Mouse (Mus musculus): ENCODE data around the gene Gm20931. TPM values are rescaled to one million over a fixed set of nuclear protein-coding genes. Genes with fewer than 3 reads are reported as not detected.
"Not testable (repeated sequence)": the region's sequence is repeated elsewhere in the genome, so short reads cannot be mapped to it uniquely, and the experiment has no call there.

The Gm20931 gene
- not detected in 2 replicates for polyA plus RNA-seq (2014; fragmentation: Nextera tagmentation; extraction: Ambion mirVana)

DNA sequence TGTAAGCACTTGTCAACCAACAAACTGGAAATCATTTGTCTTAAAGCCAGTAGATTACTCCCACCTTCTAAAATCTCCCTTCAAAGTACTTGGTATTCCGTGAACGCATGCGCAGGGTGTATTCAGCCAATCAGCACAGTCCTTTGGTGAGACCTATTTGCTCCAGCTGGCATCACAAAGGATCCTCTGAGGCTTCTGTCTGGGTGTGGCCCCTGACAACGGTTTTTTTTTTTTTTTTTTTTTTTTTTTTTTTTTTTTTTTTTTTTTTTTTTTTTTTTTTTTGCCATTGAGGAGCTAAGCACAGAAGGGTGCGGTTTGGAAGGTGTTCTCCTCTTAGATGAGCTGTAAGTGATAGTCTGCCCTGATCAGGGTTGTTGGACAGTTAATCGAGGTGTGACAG is at the start of gene Gm20931:
TSS of gene Gm20931 (plus strand) at position 301 of the 400 bp plus-strand sequence.
- not testable (repeated sequence) for H3K27me3 ChIP-seq (ENCODE audit: control insufficient read depth, insufficient read depth, low read length); H3K9ac ChIP-seq (ENCODE audit: low read length); H3K9me3 ChIP-seq (ENCODE audit: control insufficient read depth, low read length); DNase-seq (ENCODE audit: low spot score); H3K27ac ChIP-seq (ENCODE audit: low read depth, low read length); H3K36me3 ChIP-seq (ENCODE audit: control insufficient read depth, insufficient read depth, low read length); H3K4me3 ChIP-seq (ENCODE audit: low read depth, low read length); ATAC-seq (ENCODE audit: insufficient read depth, low FRiP score, low TSS enrichment); H3K4me1 ChIP-seq (ENCODE audit: control insufficient read depth, insufficient read depth, low read length); H3K4me2 ChIP-seq (ENCODE audit: low read depth)
- no CpG with 5 or more reads among the region's 6 CpGs for WGBS

All from neural tube, embryonic 11.5 days (tissue).